Mouse (Mus musculus): ENCODE results near the gene Tex9.
A peak's percentile ranks its signal among the peaks of the same experiment; 100 is the strongest.

Tex9 gene

DNA sequence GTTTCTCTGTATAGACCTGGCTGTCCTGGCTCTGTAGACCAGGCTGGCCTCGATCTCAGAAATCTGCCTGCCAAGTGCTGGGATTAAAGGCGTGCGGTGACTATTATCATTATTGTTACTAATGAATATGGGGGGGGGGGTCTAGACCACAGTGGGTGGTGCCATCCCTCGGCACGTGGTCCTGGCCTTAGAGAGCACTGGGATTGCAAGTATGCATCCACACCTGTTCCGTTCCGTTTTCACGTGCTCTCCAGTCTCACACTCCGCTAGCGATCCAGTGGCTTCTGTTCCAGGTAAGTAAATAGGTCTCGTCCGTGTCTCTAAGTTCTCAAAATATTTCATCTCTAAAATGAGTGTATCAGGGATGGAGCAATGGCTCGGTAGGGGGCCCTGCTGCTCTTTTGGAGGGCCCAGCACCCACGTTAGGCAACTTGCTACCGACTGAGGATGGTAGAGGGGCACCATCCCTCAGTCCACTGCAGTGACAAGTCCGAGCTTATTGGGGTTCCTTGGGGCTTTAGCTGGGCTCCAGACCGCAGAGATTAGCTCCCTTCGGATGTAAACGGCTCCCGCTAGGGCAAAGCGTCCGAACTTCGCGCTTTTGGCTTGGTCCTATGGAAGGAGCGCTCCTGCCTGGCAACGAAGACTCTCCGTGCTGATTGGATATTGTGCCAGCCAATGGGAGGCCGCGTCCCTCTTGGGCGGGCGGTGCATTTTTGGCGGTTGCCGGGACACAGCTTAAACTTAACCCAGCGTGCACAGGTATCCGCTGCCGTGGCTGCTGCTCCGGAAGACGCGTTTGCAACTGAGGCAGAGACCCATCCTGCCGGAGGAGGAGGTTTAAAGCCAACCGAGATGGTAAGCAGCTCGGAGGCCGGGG is 54.0 kb downstream of the Tex9 start, which contains the start of gene Mns1:
Mns1 (plus strand) TSS at position 190 of the 880 bp plus-strand sequence.
- DNase-seq: peak; percentile 96

DNA sequence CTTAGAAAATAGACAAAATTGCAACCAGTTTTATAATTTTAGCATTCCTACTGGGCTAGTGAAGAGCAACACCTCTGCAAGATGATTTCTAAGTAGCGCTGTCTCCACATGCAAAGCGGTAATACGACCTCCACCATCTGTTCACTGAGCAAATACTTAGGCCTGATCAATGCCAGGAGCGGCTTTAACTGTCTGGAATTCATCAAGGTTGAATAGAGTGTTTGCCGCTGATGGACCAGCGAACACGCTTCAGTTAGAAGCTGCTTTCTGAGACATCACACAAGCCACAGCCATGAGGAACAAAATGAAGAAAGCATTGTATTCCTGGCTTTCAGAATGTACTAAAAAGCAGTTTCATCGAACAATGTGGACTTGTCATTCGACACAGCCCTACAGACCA is 57.1 kb downstream of the Tex9 start:
- DNase-seq: no peak

DNA sequence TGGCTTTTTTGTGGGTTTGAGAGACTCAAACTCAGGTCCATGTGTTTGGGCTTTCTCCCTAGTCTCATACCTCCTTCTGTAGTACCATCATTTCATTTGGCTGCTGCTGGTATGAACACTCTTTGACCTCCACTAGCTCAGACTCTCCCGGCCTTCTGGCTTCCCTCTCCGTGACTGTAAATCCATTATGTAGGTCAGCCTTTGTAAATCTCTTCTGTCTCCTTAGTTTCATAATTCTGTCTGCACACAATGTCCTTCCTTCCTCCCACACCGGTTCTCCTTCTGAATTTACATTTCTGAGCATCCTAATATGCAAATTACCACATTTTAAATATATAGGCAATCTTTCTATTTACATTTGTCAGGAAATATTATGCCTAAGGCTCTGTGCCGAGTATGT is 64.2 kb downstream of the Tex9 start:
- no peak for DNase-seq

DNA sequence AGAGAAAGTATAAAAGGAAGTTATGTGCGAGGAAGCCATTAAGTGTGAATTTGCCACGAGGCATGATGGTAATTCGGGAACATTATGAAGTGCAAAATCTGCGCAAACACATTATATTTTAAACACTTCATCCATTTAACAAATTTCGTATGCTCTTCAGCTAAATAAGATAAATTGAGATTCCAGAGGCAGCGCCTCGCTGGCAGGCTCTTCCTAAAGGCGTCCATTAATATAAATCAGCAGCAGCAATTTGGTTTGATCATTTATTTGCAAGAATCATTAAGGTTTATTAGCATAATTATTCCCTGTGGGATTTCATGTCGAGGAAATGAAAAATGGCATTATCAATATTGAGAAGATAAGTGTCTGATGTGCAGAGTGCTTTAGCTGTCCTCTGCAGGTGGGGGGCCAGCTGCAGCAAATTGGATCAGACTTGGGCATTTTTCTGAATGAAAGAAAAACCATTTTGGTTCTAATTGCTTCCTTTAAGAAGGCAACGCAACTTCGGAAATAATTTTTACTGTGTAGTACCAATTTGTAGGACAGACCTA is 66.6 kb downstream of the Tex9 start:
- DNase-seq: no peak

DNA sequence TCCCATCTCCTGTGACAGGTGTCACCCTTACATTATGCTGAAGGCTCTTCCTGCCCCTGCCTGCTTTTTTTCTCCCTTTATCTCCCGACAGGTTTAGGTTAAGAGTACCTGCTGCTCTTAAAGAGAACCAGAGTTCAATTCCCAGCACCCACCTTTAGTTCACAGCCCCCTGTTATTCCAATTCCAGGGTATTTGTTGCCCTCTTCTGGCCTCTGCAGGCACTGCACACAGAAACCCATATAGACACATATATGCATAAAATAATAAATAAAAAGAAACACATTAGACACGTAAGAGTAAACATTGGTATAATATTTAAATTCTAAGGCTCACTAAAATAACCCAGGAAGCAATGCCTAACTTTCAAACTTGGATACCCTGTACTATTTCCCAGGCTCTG is 69.3 kb downstream of the Tex9 start:
- DNase-seq: no peak

DNA sequence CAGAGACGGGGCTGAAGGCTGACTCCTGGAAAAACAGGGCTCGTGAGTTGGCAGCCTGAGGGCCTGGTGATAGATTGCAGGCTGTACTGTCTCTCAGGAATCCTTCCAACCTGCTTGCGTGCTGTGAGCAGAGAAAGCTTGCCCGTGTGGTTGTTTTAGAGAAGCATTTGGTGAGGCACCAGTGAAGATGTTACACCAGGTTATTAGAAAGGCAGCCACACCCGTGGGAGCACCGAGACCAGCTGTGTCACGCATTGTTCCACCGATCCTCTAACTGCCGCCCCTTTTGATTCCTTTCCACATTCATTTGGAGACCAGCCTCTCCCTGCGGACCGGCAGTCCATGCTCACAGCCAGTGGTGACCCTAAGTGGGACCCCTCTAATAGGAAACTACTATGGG is 69.7 kb downstream of the Tex9 start:
- DNase-seq: no peak

DNA sequence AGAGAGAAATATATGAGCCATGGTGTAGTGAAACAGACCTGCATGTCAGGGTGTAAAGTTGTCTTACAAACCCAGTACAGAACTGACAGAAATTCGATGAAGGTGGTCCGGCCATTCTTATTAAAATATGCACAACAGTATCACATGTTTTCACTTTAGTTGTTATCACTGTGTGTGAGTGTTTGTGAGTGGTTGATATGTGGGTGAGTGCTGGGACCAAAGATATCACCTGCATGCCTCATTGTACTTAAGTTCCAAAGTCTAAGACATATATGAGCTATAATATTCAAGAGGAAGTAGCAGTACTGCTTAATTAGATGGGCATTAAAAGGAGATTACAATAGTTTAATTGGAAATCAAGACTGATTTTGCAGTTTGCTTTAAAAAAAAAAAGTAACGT is 71.5 kb downstream of the Tex9 start:
- DNase-seq: no peak

DNA sequence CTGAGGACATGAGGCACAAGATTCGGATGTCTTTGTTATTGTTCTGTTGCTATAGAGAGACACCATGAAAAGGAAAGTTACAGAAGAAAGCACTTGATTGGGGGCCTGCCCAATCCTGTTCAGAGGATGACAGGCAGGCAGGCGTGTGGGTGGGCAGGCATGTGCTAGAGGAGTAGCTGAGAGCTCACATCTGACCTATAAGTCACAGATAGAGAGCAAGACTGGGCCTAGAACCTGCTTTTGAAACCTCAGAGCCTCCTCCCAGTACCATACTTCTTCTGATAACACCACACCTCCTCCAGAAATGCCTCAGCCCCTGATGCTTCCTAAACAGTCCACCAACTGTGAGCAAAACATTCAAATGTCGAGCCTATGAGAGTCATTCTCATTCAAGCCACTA is 73.6 kb downstream of the Tex9 start:
- DNase-seq: no peak

DNA sequence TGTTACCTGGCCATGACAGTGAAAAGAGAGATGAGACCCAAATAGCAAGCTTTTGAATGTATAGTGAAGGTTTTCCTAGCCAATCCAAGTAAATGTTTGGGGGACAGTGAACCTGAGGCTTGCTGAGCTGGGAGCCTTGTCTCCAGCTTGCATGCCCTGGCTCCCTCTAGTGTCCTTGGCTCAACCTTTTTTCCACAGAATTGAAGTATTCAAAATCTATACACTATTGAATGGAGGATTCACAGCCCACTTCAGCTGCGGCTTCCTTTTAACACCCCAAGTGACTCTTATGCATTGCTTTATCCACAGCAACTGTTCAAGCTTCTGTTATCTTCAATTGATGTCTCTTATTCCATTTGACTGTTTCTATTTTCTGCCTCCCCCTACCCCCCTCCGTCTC is 80.3 kb downstream of the Tex9 start:
- peak; percentile 74 for DNase-seq

DNA sequence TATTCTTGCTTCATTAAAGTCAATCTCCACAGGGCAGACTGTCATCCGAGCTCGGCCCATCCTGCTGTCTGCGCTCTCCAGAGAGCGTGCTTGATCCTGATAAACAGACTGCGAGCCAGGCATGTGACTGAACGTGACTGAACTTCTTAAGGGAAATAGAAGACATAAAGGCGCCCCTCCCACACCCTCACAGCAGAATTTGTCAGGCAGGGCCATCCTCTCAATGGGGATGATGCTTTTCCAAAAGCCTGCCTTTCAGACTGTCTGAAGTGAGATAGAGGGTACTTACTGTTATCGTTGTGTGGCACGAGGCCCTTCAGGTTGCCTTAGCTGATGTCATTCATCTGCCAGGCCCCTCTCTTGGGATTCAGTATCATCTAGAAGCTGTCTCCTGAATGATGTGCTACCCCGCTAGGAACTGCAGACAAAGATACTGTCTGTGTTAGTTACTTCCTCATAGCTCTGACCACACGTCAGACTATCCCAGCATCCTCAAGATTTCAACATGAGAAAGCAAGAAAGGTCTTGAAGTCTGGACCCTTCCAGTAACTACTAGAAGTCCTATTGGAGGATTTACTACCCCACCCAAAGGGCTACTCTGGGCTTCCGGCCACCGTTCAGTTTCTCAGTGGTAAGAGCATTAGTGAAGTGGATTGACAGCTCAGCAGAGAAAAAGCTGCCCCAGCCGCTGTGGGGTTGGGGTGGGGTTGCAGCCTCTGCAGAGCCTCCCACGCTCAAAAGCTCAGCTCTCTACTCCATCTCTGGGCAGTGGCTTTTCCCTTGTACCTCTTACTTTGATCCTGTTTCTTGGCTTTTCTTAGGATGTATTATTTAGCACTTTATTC is 82.4 kb downstream of the Tex9 start:
- DNase-seq: peak; percentile 68

DNA sequence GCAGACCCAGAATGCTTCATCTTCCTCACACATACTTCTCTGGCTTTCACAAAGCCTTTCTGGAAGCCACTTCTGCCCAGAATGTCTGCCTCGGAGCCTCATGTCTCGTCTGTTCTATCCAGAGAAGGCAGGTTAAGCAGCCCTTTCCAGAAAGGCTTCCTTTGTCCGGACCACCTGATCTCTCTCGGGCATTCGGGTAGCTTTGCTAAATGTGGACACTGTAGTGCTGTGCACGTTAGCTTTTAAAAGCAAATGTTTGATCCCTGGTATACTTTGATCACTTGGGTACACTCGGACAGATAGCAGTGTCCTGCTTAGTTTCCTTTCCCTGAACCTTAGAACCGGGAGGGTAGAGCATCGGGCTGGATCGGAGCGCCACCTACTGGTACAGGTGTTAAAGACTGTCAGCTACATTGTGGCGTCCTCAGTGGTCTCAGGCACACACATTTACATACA is 83.9 kb downstream of the Tex9 start:
- DNase-seq: peak; percentile 95

DNA sequence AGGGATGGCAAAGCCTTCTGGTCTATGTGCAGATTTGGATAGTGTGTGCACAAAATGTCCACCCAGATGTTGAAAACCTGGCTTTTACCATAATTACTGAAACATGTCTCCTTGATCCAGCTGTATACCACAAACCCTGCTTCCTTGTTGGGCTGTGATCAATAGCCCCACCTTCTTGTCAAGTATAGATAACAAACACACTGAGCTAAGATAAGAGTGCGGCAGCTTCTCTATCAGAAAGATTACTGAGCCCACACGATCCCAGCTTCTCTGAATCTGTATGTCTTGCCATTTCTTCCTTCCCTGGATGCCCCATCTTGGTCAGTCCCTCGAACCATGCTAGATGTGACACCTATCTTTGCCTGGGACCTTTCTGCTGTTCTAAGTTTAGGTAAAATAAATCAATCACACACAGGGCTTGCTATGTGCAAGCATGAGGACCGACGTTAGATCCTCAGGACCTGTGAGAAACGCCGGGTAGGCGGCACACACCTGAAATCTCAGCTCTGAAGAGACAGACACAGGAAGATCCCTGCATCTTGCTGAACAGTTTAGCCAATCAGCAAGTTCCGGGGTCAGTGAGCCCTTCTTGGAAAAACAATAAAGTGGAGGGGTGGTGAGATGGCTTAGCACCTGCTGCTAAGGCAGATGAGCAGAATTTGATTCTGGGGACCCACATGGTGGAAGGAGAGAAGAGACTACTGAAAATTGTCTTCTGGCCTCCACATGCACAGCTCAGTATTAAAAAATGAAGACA is 86.0 kb downstream of the Tex9 start:
- peak; percentile 60 for DNase-seq

DNA sequence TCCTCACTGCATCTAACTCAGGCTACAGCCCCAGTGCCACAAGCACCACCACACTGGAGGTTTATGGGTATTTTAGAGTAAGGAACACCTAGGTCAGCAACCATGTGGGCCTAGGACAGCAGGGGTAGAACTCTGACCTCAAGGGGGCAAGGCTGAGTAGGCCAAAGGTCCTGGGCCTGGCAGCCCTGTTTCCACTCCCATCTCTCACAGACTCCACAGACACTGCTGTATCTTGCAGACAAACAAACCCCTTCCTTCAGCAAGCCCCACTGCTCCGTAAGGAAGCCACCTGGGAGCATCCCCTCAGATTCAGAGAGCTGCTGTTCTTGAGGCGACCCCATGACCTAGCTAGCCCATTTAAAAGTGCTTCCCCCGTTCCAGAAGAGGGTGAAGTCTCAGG is 87.1 kb downstream of the Tex9 start:
- DNase-seq: peak; percentile 48

DNA sequence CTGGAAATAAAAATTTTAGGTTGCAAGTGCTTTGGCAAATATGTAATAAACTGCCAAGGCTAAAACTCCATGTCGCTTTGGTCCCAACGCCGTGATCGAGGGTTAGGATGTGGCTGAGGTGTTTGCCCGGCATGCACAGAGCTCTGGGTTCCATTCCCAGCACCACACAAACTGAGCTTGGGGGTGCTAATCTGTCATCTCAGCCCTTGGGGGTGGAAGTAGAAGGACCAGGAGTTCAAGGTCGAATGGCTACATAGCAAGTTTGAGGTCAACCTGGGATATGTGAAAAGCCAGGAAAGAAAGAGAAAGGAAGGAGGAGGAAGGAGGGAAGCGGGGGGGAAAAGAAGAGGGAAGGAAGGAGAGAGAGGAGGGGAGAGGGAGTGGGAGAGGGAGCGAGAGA is 87.6 kb downstream of the Tex9 start:
- no peak for DNase-seq

DNA sequence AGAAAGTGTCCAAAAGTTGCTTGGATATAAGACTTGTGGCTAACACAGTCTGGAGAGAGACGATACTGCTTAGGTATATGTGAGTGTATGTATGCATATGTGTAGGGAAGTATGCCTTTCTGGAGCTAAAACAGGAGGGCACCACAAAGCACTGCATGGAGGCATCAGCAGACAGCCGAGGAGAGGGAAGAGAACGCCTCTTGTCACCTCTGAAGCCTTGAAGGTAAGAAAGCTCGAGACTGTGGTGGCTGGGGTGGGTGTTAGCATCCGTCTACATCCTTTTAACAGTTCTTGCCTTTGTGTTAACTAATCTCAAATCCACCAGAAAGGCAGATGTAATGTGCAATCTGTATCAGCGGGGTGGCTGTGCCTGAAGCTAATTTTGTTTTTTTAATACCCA is 88.6 kb downstream of the Tex9 start:
- DNase-seq: peak; percentile 73

DNA sequence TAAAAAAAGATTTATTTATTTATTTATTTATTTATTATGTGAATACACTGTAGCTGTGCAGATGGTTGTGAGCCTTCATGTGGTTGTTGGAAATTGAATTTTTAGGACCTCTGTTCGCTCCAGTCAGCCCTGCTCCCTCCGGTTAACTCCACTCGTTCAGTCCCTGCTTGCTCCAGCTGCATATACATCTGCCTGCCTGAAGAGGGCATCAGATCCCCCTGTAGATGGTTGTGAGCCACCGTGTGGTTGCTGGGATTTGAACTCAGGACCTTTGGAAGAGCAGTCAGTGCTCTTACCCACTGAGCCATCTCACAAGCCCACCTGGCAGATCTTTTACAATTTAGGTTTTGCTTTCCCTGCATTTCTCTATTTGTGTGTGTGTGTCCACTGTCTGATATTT is 90.2 kb downstream of the Tex9 start:
- DNase-seq: peak; percentile 23

Measured in thymus, postnatal 14 days (tissue).